Mouse (Mus musculus) heart, postnatal 0 days (tissue): ENCODE measurements around the gene Plk5.

Source experiments
- CTCF ChIP-seq: IDR thresholded peaks from 2 replicates; pipeline ENCODE4 v1.5.1; 2016; ENCODE audit warnings: antibody characterized with exemption, control low read depth, low read depth
- EP300 ChIP-seq: IDR thresholded peaks from 2 replicates; pipeline ENCODE4 v1.6.1; 2016; ENCODE audit warnings: antibody characterized with exemption, low read depth

DNA sequence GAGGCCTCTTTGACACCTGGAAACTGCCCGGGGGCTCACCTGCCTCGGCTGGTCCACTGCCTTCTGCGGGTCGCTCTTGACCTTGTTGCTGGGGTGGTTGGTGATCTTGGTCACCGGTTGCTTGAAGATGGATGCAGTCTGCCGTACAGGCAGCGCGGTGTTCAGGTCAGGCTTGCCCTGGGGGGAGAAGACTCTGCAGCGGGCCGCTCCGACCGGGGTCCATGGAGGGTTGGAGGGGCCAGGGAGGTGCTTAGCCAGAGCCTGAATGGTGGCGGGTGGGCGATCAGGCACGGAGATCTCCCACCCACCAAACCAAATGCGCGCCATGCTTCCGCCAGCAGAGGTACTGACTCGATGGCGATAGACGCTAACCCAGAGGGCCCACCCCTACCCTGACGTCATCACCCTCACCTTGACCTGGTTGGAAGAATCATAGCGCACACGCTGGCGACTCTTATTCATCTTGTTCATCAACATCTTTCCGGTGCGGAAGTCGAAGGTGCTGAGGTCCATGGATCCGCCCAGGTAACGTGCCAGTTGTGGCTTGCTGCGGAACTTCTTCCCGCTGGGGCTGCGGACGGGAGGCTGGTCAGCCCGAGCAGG lies 38.9 kb downstream of the Plk5 start:
- TF ChIP-seq CTCF (no peak), EP300 (no peak)
